Mouse (Mus musculus) lung, embryonic 15.5 days (tissue): ENCODE measurements at regions not wholly inside any gene's neighbourhood (a gene's known extent, or its start where the extent isn't known, plus 50 kb on each side); places are given as distances from the start of the nearest gene placed in this dataset.

Source experiments
- ATAC-seq: fragments of 200-750 bp; cut with Nextera tagmentation; 2 replicates; pipeline ENCODE4 v1.8.0; 2017; ENCODE audit warnings: moderate number of reproducible peaks, borderline replicate concordance; ENCODE audit not compliant: low FRiP score, low TSS enrichment; ENCODE audit errors: extremely low read depth
- H3K27ac ChIP-seq: fragments of 300-500 bp; sonication (generic); 2 replicates; pipeline ENCODE4 v1.5.1; 2015; ENCODE audit warnings: moderate library complexity, mild to moderate bottlenecking, inconsistent platforms
- H3K27me3 ChIP-seq: fragments of 300-500 bp; sonication (generic); 2 replicates; pipeline ENCODE4 v1.6.1; 2015; ENCODE audit warnings: inconsistent platforms
- H3K36me3 ChIP-seq: fragments of 300-500 bp; sonication (generic); 2 replicates; pipeline ENCODE4 v1.6.1; 2015; ENCODE audit warnings: inconsistent platforms
- H3K4me1 ChIP-seq: fragments of 300-500 bp; sonication (generic); 2 replicates; pipeline ENCODE4 v1.6.1; 2015; ENCODE audit warnings: inconsistent platforms
- H3K4me2 ChIP-seq: fragments of 300-500 bp; sonication (generic); 2 replicates; pipeline ENCODE4 v1.6.1; 2015; ENCODE audit warnings: inconsistent platforms, mild to moderate bottlenecking, moderate library complexity
- H3K4me3 ChIP-seq: fragments of 300-500 bp; sonication (generic); 2 replicates; pipeline ENCODE4 v1.5.1; 2015; ENCODE audit warnings: mild to moderate bottlenecking, inconsistent platforms
- H3K9ac ChIP-seq: fragments of 300-500 bp; sonication (generic); 2 replicates; pipeline ENCODE4 v1.6.1; 2015; ENCODE audit warnings: inconsistent platforms
- H3K9me3 ChIP-seq: fragments of 300-500 bp; sonication (generic); 2 replicates; pipeline ENCODE4 v1.6.1; 2016; ENCODE audit warnings: inconsistent platforms
- WGBS: fragments of 180-500 bp; shearing (Covaris S2); methylation state at CpG from one replicate; pipeline ENCODE4 v1.1.7; 2015; 5-methylcytosine and 5-hydroxymethylcytosine counted together

DNA sequence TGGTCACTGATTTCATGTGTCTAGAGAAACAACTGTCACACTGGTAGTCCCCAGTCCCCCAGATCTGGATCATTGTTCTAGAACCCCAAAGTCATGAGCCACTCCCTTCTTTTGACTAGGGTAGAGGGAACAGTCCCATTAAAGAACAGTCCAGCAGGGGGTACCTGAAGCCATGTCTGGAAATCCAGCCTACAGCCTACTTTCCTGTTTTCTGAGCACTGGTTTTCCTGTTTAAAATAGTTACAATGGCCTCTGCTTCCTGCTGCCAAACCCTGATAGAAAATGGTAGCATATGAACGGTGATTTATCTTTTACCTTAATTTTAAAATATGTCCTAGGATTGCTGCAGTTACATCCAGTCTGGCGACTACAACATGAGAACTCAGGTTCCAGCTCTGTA is 364.5 kb downstream of the Foxo1 start:
- Histone ChIP-seq H3K4me1 (peaks cover 13% of the 10 kb centered on the region), H3K27ac (no peak overlapping the region)

DNA sequence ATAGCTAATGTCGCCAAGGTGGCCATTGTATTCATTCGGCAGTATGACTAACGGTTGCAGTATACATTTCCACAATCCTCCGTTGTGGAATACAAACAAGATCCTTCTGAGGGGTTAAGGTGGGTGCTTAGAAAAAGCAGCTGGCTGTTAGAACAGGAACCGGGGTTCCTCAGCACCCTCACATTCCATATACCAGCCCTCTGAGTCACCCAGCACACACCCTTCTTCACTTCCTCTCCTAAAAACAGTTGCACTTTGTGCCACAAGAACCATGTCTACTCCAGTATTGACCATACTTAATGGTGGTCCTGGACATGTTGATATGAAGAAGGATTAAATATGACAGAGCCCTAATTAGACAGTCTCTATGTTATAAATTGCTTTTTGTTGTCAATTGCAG is 362.1 kb downstream of the Foxo1 start:
- no peaks in the 10 kb centered on the region for H3K27me3 ChIP-seq
- no peak overlapping the region for H3K4me3 ChIP-seq
- H3K36me3 ChIP-seq = no peaks in the 10 kb centered on the region
- no peak for ATAC-seq
- no peak overlapping the region for H3K27ac ChIP-seq
- H3K4me1 ChIP-seq = peaks cover 13% of the 10 kb centered on the region
- WGBS = 66% methylated on average over 5 of the region's 5 CpGs
- H3K9me3 ChIP-seq = no peaks in the 10 kb centered on the region
- H3K9ac ChIP-seq = no peak overlapping the region
- H3K4me2 ChIP-seq = no peak overlapping the region

More for the DNA sequence above, 364.5 kb downstream of the Foxo1 start:
- Histone ChIP-seq H3K36me3 (no peaks in the 10 kb centered on the region), H3K9me3 (no peaks in the 10 kb centered on the region), H3K27me3 (no peaks in the 10 kb centered on the region), H3K4me3 (no peak overlapping the region), H3K9ac (no peak overlapping the region), H3K4me2 (no peak overlapping the region)
- WGBS = 70% methylated on average over 2 of the region's 2 CpGs
- no peak for ATAC-seq

DNA sequence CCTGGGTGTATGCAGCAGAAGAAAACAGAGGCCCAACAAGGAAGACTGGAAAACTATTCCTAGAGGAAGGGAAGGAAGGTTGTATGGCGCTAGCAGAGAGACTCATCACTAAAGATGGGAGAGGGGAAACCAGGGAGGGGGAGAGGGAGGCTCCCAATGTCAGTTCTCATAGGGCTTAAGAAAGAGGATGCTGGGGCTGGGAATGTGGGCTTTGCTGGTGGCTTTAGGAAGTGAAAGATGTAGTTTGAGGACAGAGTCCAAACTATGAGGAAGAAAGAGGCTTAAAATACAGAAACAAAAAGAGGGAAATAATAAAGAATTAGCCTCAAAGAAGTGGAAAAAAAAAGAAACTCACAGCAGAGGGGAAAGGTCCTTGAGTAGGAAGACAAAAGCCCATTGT is 357.0 kb downstream of the Foxo1 start:
- WGBS = 79% methylated on average over 1 of the region's 1 CpGs
- Histone ChIP-seq H3K9ac (no peak overlapping the region), H3K27me3 (no peaks in the 10 kb centered on the region), H3K9me3 (no peaks in the 10 kb centered on the region), H3K4me3 (no peak overlapping the region), H3K27ac (no peak overlapping the region), H3K4me2 (no peak overlapping the region), H3K36me3 (no peaks in the 10 kb centered on the region), H3K4me1 (no peaks in the 10 kb centered on the region)
- ATAC-seq = no peak

DNA sequence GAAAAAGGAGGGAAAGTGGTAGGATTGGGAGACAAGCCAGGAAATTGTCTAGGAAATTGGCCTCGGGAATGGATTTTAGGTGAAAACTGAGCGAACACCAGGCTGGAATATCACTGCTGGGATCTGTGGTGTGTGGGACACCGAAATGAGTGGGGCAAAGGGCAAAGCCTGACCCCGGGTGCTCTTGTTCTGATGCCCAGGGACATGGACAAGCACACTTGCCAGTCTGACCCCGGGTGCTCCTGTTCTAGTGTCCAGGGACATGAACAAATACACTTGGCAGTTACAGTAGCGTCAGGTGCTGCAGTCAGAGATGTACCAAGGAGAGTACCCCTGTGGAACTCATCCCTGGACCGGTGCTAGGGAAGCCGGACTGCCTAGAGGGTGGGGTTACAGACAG is 354.4 kb downstream of the Foxo1 start:
- H3K36me3 ChIP-seq = no peaks in the 10 kb centered on the region
- no peak for ATAC-seq
- no peak overlapping the region for H3K9ac ChIP-seq
- H3K4me2 ChIP-seq = no peak overlapping the region
- H3K9me3 ChIP-seq = no peaks in the 10 kb centered on the region
- H3K27ac ChIP-seq = no peak overlapping the region
- H3K4me3 ChIP-seq = no peak overlapping the region
- H3K4me1 ChIP-seq = no peaks in the 10 kb centered on the region
- no peaks in the 10 kb centered on the region for H3K27me3 ChIP-seq
- 86% methylated on average over 8 of the region's 8 CpGs for WGBS

DNA sequence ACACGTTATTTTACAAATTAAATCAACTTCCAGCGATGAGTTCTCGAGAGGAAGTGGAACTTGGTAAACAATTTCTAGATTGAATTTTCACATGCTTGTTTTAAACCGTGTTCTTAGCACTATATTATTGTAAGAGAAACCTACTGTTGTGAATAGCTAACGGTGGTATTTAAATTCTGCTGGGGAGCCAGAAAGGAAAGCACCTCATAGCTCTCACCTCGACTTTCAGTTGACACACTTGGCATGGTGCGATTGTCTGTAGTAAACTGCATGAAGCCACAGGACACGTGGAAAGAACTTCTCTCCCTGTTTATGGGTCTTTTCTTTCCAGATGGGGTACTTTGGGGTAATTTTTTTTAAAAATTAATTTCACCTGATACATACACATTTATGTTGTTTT is 353.8 kb downstream of the Foxo1 start:
- no peaks in the 10 kb centered on the region for H3K27me3 ChIP-seq
- H3K27ac ChIP-seq = no peak overlapping the region
- no peaks in the 10 kb centered on the region for H3K9me3 ChIP-seq
- no peak overlapping the region for H3K4me2 ChIP-seq
- H3K36me3 ChIP-seq = no peaks in the 10 kb centered on the region
- 71% methylated on average over 8 of the region's 8 CpGs for WGBS
- no peak overlapping the region for H3K4me3 ChIP-seq
- no peak overlapping the region for H3K9ac ChIP-seq
- ATAC-seq = no peak
- H3K4me1 ChIP-seq = no peaks in the 10 kb centered on the region

DNA sequence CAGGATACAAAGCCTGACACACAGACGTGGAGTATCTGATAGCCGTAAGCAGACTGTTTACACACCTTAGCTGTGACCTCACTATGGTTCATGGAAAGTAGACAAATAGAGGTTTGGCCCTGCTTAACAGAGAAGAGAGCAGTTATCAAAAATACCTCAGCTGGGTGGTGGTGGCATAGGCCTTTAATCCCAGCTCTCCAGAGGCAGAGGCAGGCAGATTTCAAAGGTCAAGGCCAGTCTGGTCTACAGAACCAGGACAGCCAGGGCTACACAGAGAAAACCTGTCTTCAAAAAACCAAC is 350.7 kb downstream of the Foxo1 start:
- Histone ChIP-seq H3K4me3 (no peak overlapping the region), H3K27ac (no peak overlapping the region), H3K9ac (no peak overlapping the region), H3K9me3 (no peaks in the 10 kb centered on the region), H3K4me1 (no peaks in the 10 kb centered on the region), H3K27me3 (no peaks in the 10 kb centered on the region), H3K36me3 (no peaks in the 10 kb centered on the region), H3K4me2 (no peak overlapping the region)
- ATAC-seq = no peak
- WGBS = 63% methylated on average over 2 of the region's 2 CpGs

DNA sequence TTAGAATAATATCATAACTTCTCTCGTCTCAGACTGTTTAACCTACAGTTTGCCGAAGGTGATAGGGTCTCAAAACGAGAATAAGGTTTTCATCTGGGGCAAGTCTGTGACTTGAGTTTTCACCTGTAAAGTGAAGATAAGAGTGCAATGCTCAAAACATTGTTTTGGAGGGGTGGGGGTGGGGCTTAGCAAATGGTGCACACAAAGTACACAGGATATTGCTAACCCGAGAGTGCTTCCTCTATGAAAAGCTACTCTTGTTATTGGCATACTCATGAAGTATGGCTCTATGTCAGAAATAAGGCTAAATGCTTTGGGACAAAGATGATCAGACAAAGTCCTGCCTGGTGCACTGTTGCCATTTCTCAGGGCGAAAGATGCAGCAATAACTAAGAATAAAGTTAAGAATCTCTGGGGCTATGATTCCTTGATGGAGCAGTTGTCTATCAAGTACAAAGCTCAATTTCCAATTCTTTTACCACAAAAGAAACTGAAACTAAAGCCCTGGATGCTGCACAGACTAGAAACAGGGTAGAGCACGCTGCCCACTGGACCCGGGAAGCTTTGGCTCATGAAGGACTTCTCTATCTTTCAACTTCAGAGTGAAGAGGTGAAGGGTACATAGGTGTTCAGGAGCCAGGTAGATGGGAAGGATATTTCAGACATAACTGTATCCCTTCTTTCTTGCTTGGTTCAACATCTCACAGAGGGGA is 350.2 kb downstream of the Foxo1 start:
- H3K27ac ChIP-seq = no peak overlapping the region
- no peaks in the 10 kb centered on the region for H3K4me1 ChIP-seq
- no peak overlapping the region for H3K4me2 ChIP-seq
- no peak overlapping the region for H3K9ac ChIP-seq
- H3K4me3 ChIP-seq = no peak overlapping the region
- WGBS = 68% methylated on average over 7 of the region's 7 CpGs
- H3K36me3 ChIP-seq = no peaks in the 10 kb centered on the region
- no peak for ATAC-seq
- no peaks in the 10 kb centered on the region for H3K27me3 ChIP-seq
- no peaks in the 10 kb centered on the region for H3K9me3 ChIP-seq

DNA sequence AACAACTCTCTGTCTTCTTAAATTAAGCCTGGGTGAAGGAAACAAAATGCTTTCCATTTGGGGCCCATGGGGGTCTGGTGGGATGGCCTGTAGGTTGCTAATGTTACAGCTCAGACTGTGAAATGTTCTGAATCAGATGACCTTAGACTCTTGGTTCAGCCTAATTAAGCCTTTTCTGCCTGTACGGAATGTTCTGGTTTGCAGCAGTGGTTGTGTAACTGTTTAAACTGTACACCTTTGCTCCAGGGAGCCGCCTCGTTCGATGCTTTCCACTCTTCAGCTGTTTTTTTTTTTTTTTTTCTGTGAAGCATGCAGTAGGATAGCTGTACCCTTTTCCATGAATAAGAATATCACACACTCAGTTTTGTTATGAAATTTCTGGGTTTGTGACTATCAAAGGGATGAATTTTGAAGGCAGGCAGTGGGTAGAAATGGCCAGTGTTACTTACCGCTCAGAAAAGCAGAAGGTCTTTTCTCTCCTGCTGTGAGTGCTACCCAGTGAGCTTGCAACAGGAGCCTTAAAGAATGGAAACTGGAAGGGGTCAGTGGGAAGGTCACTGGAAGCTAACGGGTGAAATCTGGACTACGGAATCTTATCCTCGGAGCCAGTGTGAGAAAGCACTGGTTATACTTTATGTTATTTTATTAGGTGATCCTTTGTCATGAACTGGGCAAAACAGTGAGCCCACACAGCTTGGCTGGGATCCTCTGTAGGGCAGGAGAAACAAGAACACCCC is 349.4 kb downstream of the Foxo1 start:
- Histone ChIP-seq H3K27ac (no peak overlapping the region), H3K27me3 (no peaks in the 10 kb centered on the region), H3K4me3 (no peak overlapping the region), H3K9me3 (no peaks in the 10 kb centered on the region), H3K4me2 (no peak overlapping the region), H3K9ac (no peak overlapping the region), H3K36me3 (no peaks in the 10 kb centered on the region), H3K4me1 (no peaks in the 10 kb centered on the region)
- WGBS = 47% methylated on average over 8 of the region's 8 CpGs
- no peak for ATAC-seq

DNA sequence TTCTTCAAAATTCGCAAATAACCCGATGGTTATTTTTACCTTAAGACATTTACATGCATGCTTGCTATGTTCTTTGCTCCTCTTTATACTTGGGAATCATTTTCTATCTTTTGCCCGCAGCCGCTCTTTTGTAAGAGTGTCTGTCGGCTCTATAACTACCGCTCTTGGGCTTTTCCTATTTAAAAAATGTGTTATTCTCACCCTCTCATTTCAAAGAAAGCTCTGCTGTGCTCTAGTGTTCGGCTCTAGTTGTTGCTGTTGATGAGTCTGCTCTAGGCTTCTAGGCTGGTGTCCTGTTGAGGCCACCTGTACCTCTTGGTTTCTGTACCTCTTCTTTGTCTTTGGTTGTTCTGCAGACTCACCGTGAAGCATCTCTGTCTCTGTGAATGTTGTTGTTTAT is 343.7 kb downstream of the Foxo1 start:
- H3K27ac ChIP-seq = no peak overlapping the region
- no peak for ATAC-seq
- no peak overlapping the region for H3K9ac ChIP-seq

DNA sequence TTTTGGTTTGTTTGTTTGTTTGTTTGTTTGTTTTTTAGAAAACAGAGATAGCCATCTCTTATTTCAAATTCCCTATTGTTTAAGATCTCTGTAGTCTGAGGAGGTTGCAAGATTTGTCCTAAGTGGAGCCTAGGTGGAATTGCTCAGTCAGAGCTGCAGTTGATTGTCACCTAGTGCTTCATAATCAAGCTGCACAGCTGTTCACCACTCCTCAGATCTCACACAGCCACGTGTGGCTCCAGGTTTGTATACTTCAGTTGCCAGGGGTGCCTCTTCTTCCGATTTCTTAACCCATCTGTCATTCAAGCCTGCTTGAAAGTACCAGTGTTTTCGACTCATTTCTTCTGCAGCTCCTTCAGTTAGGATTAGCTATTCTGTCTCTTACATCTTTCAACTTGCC is 342.3 kb downstream of the Foxo1 start:
- Histone ChIP-seq H3K4me1 (no peaks in the 10 kb centered on the region), H3K36me3 (no peaks in the 10 kb centered on the region), H3K4me2 (no peak overlapping the region), H3K9me3 (no peaks in the 10 kb centered on the region; the same call in 1 of the 2 replicates), H3K27ac (no peak overlapping the region), H3K4me3 (no peak overlapping the region), H3K27me3 (no peaks in the 10 kb centered on the region), H3K9ac (no peak overlapping the region)
- ATAC-seq = no peak
- 51% methylated on average over 3 of the region's 3 CpGs for WGBS

More for the DNA sequence above, 343.7 kb downstream of the Foxo1 start:
- Histone ChIP-seq H3K9me3 (no peaks in the 10 kb centered on the region; the same call in 1 of the 2 replicates), H3K4me2 (no peak overlapping the region), H3K4me3 (no peak overlapping the region), H3K36me3 (no peaks in the 10 kb centered on the region), H3K27me3 (no peaks in the 10 kb centered on the region), H3K4me1 (no peaks in the 10 kb centered on the region)
- WGBS = 89% methylated on average over 8 of the region's 8 CpGs

DNA sequence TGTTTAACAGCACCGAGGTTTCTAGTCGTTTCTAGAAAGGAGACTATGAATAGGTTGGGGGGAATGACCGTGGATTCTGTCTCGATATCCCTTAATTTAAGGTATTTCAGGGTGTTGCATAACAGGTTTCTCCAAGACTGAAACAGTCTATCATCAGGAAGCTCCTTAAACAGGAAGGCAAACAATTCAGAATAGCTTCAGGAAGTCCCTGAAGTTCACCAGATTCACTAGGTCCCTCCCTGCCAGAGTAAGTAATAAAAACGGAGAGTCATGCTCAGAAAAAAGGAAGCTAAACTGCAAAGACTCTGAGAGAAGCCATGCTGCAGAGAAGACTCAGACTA is 339.9 kb downstream of the Foxo1 start:
- Histone ChIP-seq H3K9ac (no peak overlapping the region), H3K36me3 (no peaks in the 10 kb centered on the region), H3K27me3 (no peaks in the 10 kb centered on the region), H3K4me3 (no peak overlapping the region), H3K4me2 (no peak overlapping the region), H3K4me1 (peaks cover 4% of the 10 kb centered on the region; the same call in 1 of the 2 replicates), H3K27ac (no peak overlapping the region), H3K9me3 (no peaks in the 10 kb centered on the region; the same call in 1 of the 2 replicates)
- ATAC-seq = no peak
- 65% methylated on average over 5 of the region's 5 CpGs for WGBS

DNA sequence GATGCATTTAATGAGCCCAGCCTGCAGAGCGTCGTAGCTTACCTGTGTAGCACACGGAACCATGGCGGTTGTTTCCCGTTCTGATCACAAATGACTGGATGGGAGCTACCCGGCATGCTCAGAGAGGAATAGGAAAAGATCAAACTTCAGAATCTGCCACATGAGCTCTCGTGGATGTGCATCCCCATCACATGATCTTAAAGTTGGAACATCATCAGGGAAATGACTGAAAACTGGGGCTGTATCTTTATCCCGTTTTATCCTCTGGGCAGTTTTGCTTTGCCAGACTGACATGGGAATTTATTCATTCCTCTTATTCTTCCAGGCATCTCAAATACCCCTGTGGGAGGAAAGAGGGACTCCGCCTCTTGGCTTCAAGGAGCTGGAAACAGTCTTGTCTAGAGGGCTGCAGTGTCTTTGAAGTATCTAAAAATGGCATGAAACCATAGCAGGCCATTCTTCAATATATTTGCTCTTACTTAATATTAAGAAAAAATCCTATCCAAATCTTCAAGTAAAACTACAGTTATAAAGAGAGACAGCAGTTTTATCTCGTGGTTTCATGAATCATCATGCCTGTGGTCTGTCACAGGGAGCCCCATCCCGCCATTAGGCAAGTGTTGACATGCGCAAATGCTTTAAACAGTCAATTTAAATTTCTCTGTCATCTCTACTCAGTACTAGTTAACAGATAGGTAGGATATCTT is 339.4 kb downstream of the Foxo1 start:
- ATAC-seq = no peak
- 75% methylated on average over 12 of the region's 12 CpGs for WGBS
- H3K4me3 ChIP-seq = no peak overlapping the region

More for the DNA sequence above, 339.4 kb downstream of the Foxo1 start:
- Histone ChIP-seq H3K9ac (no peak overlapping the region), H3K27ac (no peak overlapping the region), H3K27me3 (no peaks in the 10 kb centered on the region), H3K4me1 (peaks cover 4% of the 10 kb centered on the region; the same call in 1 of the 2 replicates), H3K9me3 (no peaks in the 10 kb centered on the region; the same call in 1 of the 2 replicates), H3K4me2 (no peak overlapping the region), H3K36me3 (no peaks in the 10 kb centered on the region)
